ENCODE assay signal across 16 mouse cellular contexts in the genomic region with DNA sequence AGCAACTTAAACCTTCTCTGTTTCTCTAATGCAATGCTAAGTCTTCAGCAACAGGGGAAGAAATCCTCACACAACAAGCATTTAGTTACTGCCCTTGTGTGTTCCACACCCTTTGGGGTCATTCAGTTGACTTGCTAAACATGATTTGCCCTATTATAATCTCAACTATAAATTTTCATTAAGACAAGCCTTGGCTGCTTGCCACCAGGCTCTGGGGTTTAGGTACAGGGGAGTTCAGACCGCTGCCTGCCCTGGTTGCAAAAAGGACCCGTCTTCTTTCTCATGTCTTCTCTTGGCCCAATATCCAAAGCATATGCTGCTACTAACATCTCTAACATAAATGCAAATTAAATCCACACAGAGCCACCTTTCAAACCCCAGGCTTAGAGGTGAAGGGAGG. TPM values are rescaled to one million over a fixed set of nuclear protein-coding genes. Genes with fewer than 3 reads are reported as not detected.
DNase-seq lines count a peak whose midpoint lies in the region; ATAC-seq and TF ChIP-seq lines count a peak whose summit lies in the region.
"Had no signal": no experiment of that assay in that cellular context is flagged by ENCODE, and none has a peak within 500 bp of the region (broad histone marks: within the 10 kb centered on the region; RNA-seq: fewer than 3 reads in every experiment).

No protein-coding gene starts in this region.

- no peak overlapping the region for H3K27ac ChIP-seq in limb, embryonic 14.5 days (replicated peaks; ENCODE audit: low read depth, low read length)
- H3K27ac ChIP-seq: midbrain, embryonic 15.5 days had no signal

- TF ChIP-seq POLR2A in limb, embryonic 14.5 days (IDR thresholded peaks at IDR 0.05; ENCODE audit: borderline replicate concordance, extremely low read depth, insufficient read depth, insufficient read length), result no peak

- no peak for ATAC-seq in limb, embryonic 14.5 days (ENCODE audit: low FRiP score, low read depth)
- ATAC-seq: midbrain, embryonic 15.5 days had no signal

- WGBS in limb, embryonic 14.5 days, result 30% methylated on average over 2 of the region's 2 CpGs

- H3K27me3 ChIP-seq in limb, embryonic 14.5 days (ENCODE audit: control insufficient read depth, insufficient read depth, low read length), result no peaks in the 10 kb centered on the region
- H3K27me3 ChIP-seq: CH12.LX; midbrain, embryonic 15.5 days; neural tube, embryonic 13.5 days had no signal

- H3K4me2 ChIP-seq in limb, embryonic 14.5 days (replicated peaks; ENCODE audit: low read depth, low read length, severe bottlenecking), result no peak overlapping the region
- H3K4me2 ChIP-seq: midbrain, embryonic 15.5 days; neural tube, embryonic 13.5 days had no signal

- no peak overlapping the region for H3K9ac ChIP-seq in limb, embryonic 14.5 days (ENCODE audit: low read depth, low read length, severe bottlenecking)
- H3K9ac ChIP-seq: midbrain, embryonic 15.5 days had no signal

- peaks cover 63% of the 10 kb centered on the region for H3K4me1 ChIP-seq in limb, embryonic 14.5 days (ENCODE audit: control insufficient read depth, insufficient read depth, low read length)

- H3K9me3 ChIP-seq in limb, embryonic 14.5 days (ENCODE audit: control insufficient read depth, low read length), result no peaks in the 10 kb centered on the region
- H3K9me3 ChIP-seq: midbrain, embryonic 15.5 days; neural tube, embryonic 13.5 days had no signal

- H3K4me3 ChIP-seq in limb, embryonic 14.5 days (replicated peaks; ENCODE audit: low read length), result no peak overlapping the region
- H3K4me3 ChIP-seq: midbrain, embryonic 15.5 days; neural tube, embryonic 13.5 days had no signal

- H3K36me3 ChIP-seq in limb, embryonic 14.5 days (ENCODE audit: control insufficient read depth, insufficient read depth, low read length), result peaks cover 66% of the 10 kb centered on the region

- peak; percentile 45 for DNase-seq in kidney, postnatal 10 days
- no peak for DNase-seq in kidney, adult 8-10 months
- DNase-seq in NIH3T3 (ENCODE audit: low read depth), result peak; percentile 6
- peak; percentile 42 to 64 for DNase-seq in adrenal gland, postnatal 36 days
- peak; percentile 48 for DNase-seq in limb, embryonic 14.5 days (ENCODE audit: low spot score)
- no peak for DNase-seq in retina, postnatal 1 day
- no peak for DNase-seq in heart, adult 8-10 months (ENCODE audit: low spot score)
- DNase-seq: heart, adult 11 months; heart, postnatal 14 days; liver; lung, postnatal 36 days; right cerebral cortex, adult 18-20 months; thymus, postnatal 14 days had no signal

RNA-seq across cellular contexts. Expression of a gene that starts 27.0 kb away (rescaled TPM):
- 10 to 100 TPM in 1 of 2 experiments, 1 to 10 TPM in 1; 9.1 to 10.9 TPM for total RNA-seq in adrenal gland, postnatal 36 days (2021)
- 20.6 and 22.8 TPM in 2 replicates for polyA plus RNA-seq in limb, embryonic 14.5 days (2012; rRNA removed)
- 20.5 and 20.6 TPM in 2 replicates for polyA plus RNA-seq in limb, embryonic 14.5 days (2014; fragmentation: Nextera tagmentation; extraction: Ambion mirVana)
- 1 to 10 TPM; 2.4 to 4.1 (median 3.5) TPM for total RNA-seq in heart, adult 8-10 months (2022)

RNA-seq across cellular contexts. Expression of a gene that starts 49.3 kb away (rescaled TPM):
- total RNA-seq in adrenal gland, postnatal 36 days (2021), result 10 to 100 TPM; 37.3 to 49.6 TPM
- polyA plus RNA-seq in limb, embryonic 14.5 days (2012; rRNA removed), result 45.9 and 67.7 TPM in 2 replicates
- 31.0 and 36.6 TPM in 2 replicates for polyA plus RNA-seq in limb, embryonic 14.5 days (2014; fragmentation: Nextera tagmentation; extraction: Ambion mirVana)
- total RNA-seq in heart, adult 8-10 months (2022), result 10 to 100 TPM; 10.1 to 17.2 (median 13.6) TPM

Comparison
In these comparisons a context has a peak if more than half of its experiments do, and no peak if none do; other contexts are left out.
1. DNase-seq: peak in kidney, postnatal 10 days (single experiment), NIH3T3 (single experiment), adrenal gland, postnatal 36 days (2 of 2) and limb, embryonic 14.5 days (single experiment); none in kidney, adult 8-10 months (0 of 2), retina, postnatal 1 day (single experiment) and heart, adult 8-10 months (single experiment).